Mouse (Mus musculus) ES-E14 (cell line): ENCODE data around the gene H2al1o. TPM values are rescaled to one million over a fixed set of nuclear protein-coding genes. Genes with fewer than 3 reads are reported as not detected.
"Not testable (repeated sequence)": the region's sequence is repeated elsewhere in the genome, so short reads cannot be mapped to it uniquely, and the experiment has no call there.

Experiments
- DNase-seq: peaks from one replicate; pipeline ENCODE4 v3.0.0-alpha.2; 2013; ENCODE audit warnings: low read depth, low spot score
- H3K27ac ChIP-seq: 2 replicates; pipeline ENCODE4 v1.5.1; 2012; ENCODE audit warnings: low read depth, mild to moderate bottlenecking, low read length, moderate library complexity, mixed read lengths; ENCODE audit not compliant: poor library complexity, insufficient read depth, severe bottlenecking
- H3K36me3 ChIP-seq: 2 replicates; pipeline ENCODE4 v1.6.1; 2012; ENCODE audit warnings: mild to moderate bottlenecking, low read length, moderate library complexity, mixed read lengths; ENCODE audit not compliant: control insufficient read depth, poor library complexity, insufficient read depth, severe bottlenecking
- H3K4me1 ChIP-seq, 2 experiments: fragments of 150-350 bp in 1 of 2; sonication (generic) in 1 of 2; 2 replicates each; pipeline ENCODE4 v1.6.1; 2012; ENCODE audit warnings: low read length in 2 of 2, mild to moderate bottlenecking in 1 of 2, mixed read lengths in 1 of 2; ENCODE audit not compliant: control insufficient read depth in 2 of 2, insufficient read depth in 2 of 2, poor library complexity in 1 of 2
- H3K4me3 ChIP-seq, 2 experiments: fragments of 150-350 bp in 1 of 2; sonication (generic) in 1 of 2; 2 replicates each; pipeline ENCODE4 v1.5.1; 2012; ENCODE audit warnings: low read length in 2 of 2, low read depth in 1 of 2, mild to moderate bottlenecking in 1 of 2, mixed read lengths in 1 of 2; ENCODE audit not compliant: insufficient read depth in 1 of 2, poor library complexity in 1 of 2, severe bottlenecking in 1 of 2
- H3K9ac ChIP-seq: 2 replicates; pipeline ENCODE4 v1.6.1; 2012; ENCODE audit warnings: low read depth, mild to moderate bottlenecking, low read length, mixed read lengths; ENCODE audit not compliant: poor library complexity, insufficient read depth, severe bottlenecking
- H3K9me3 ChIP-seq: fragments of 150-350 bp; sonication (generic); 2 replicates; pipeline ENCODE4 v1.6.1; 2012; ENCODE audit warnings: low read depth, mild to moderate bottlenecking, low read length; ENCODE audit not compliant: control insufficient read depth, insufficient read depth
- CHD2 ChIP-seq: IDR thresholded peaks from 2 replicates; pipeline ENCODE4 v1.6.1; 2014; ENCODE audit warnings: mild to moderate bottlenecking, low read depth, low read length, inconsistent platforms
- HCFC1 ChIP-seq: IDR thresholded peaks from 2 replicates; pipeline ENCODE4 v1.6.1; 2012; ENCODE audit warnings: low read length, inconsistent platforms, borderline replicate concordance; ENCODE audit not compliant: insufficient read depth
- MAFK ChIP-seq: IDR thresholded peaks from 2 replicates; pipeline ENCODE4 v1.6.1; 2014; ENCODE audit warnings: mild to moderate bottlenecking, low read depth, low read length, inconsistent platforms; ENCODE audit not compliant: insufficient read depth
- ZC3H11A ChIP-seq: IDR thresholded peaks from 2 replicates; pipeline ENCODE4 v1.6.1; 2012; ENCODE audit warnings: low read depth, mild to moderate bottlenecking, inconsistent platforms, low read length, borderline replicate concordance
- ZNF384 ChIP-seq: IDR thresholded peaks from 2 replicates; pipeline ENCODE4 v1.6.1; 2012; ENCODE audit warnings: low read depth, low read length, inconsistent platforms
- in situ Hi-C, 2 experiments: fragments of 600-800 bp; cut with MboI; formaldehyde crosslinking; loops; one replicate each; pipeline ENCODE4 v1.15.1; 2025; ENCODE audit warnings: low sequenced_read_pairs in 2 of 2, inconsistent platforms in 1 of 2; ENCODE audit not compliant: unreplicated experiment in 2 of 2
- total RNA-seq: library from RNA; depleted of rRNA; stranded (reverse); fragments of 300-350 nt; gene quantifications from 2 replicates; pipeline ENCODE4 v1.2.3, GENCODE M21; 2012; rRNA removed

Gene H2al1o
- not detected in 2 replicates for total RNA-seq

DNA sequence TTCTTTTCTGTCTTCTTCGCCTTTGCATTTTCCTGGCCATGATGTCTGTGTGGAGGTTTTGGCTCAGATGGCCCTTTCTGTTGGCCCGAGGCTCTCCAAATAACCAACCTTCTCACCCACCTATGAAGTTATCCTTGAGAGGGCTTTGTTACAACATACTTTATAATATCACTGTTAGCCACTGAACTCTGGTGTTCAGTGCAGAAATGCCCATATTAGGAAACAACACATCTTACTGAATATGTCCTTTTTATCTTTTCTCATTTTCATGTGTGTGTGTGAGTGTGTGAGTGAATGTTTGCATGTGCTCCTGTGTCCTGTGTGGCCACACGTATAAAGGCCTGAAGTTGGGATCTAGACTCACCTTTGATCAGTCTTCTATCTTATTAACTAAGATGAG is at the start of gene H2al1o:
H2al1o (minus strand) TSS at position 101 of the 400 bp plus-strand sequence.
- H3K9me3 ChIP-seq, H3K36me3 ChIP-seq, DNase-seq, H3K4me3 ChIP-seq, H3K4me1 ChIP-seq, H3K27ac ChIP-seq, in situ Hi-C loops, H3K9ac ChIP-seq: not testable (repeated sequence)

DNA sequence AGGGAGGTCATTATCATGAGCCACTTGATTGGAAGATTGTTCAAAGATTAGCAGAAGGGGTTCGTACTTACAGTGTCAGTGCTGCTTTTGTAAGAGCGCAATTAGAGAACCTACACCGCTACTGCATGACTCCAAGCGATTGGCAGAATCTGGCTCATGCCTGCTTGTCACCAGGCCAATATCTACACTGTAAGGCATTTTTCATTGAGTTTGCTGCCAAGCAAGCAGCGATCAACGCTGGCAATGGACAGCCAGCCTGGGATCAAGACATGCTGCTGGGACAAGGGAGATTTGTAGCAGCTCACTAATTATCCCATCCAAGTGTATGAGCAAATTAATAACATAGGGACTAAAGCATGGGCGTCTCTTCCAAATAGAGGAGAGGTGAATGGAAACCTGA is 25.8 kb upstream of the H2al1o start:
- H3K27ac ChIP-seq, DNase-seq, H3K4me1 ChIP-seq, H3K9ac ChIP-seq, H3K9me3 ChIP-seq, in situ Hi-C loops, H3K4me3 ChIP-seq, H3K36me3 ChIP-seq: not testable (repeated sequence)

DNA sequence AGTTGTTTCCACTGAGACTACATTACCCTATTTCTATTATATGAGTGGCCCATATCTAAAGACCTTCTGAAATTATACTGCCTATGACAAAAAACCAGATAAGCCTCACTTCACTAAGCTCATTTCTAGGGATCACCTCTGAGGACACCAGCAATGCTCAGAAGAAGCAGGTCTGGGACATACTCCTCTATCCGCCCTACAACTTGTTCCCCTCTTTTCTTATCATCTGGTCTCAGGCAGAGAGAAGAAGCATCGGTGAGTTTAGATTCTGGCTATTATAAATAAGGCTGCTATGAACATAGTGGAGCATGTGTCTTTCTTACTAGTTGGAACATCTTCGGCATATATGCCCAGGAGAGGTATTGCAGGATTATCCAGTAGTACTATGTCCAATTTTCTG is 35.3 kb downstream of the H2al1o start:
- no peaks in the 10 kb centered on the region for H3K36me3 ChIP-seq
- H3K4me3 ChIP-seq: no peak overlapping the region
- DNase-seq: no peak
- H3K9ac ChIP-seq: no peak overlapping the region
- no peaks in the 10 kb centered on the region for H3K9me3 ChIP-seq
- TF ChIP-seq MAFK (no peak), ZC3H11A (no peak), CHD2 (no peak), ZNF384 (no peak), HCFC1 (no peak)
- H3K4me1 ChIP-seq: no peaks in the 10 kb centered on the region
- no peak overlapping the region for H3K27ac ChIP-seq
- in situ Hi-C loops: no loop called here

Other genes with a start within 250 kb of the H2al1o start
- gene H2al1k, start 221.8 kb downstream of the H2al1o start, total RNA-seq: not detected in 2 replicates
- gene Cybb, start 84.6 kb downstream of the H2al1o start, total RNA-seq: 0.69 and 2.7 TPM in 2 replicates
- gene Dynlt3, start 90.6 kb upstream of the H2al1o start, total RNA-seq: 8.9 and 16.5 TPM in 2 replicates